Mouse (Mus musculus): Measurements from ENCODE around the gene Gpd1l.

DNA sequence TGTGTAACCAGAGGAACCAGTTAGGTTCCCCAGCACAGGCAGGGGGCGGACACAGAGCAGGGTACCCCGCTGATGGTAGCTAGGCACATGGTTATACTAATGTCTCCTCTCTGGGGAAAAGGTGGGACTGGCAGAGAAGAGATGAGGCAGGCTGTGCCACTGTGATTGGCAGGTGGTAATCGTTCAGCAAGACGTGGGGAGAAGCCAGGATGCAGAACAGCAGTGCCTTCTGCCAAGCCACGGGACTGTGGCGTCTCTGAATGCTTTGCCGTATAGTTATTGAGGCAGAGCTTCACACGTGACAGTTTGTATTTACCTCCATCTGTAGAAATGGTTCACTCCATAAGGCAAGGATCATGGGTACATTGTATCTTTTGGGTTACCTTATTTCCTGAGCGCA is 79.1 kb downstream of the Gpd1l start:
- TF ChIP-seq CTCF (IDR thresholded peaks at IDR 0.05; ENCODE audit: borderline replicate concordance, extremely low read depth, insufficient read depth, insufficient read length), result no peak
- TF ChIP-seq POLR2A (IDR thresholded peaks at IDR 0.05; ENCODE audit: borderline replicate concordance, extremely low read depth, insufficient read depth, insufficient read length, poor library complexity, severe bottlenecking), result no peak
